Mouse (Mus musculus): Measurements from ENCODE around the gene Tcte2. TPM values are rescaled to one million over a fixed set of nuclear protein-coding genes. Genes with fewer than 3 reads are reported as not detected.

Gene Tcte2
- total and polyA plus RNA-seq, 2 experiments from 2014 or later = 10.0 to 26.6 TPM

GRCm38 (mm10) chr17:13744824-13745223 lies 16.8 kb downstream of the Tcte2 start:
- Histone ChIP-seq H3K9ac (replicated peaks; ENCODE audit: low read length, poor library complexity, severe bottlenecking) (no peak overlapping the region), H3K4me1 (ENCODE audit: insufficient read depth, low read length) (peaks cover 7% of the 10 kb centered on the region; the same call in 1 of the 2 replicates), H3K4me3 (ENCODE audit: low read depth, low read length) (no peak overlapping the region), H3K36me3 (ENCODE audit: insufficient read depth, low read length) (no peaks in the 10 kb centered on the region), H3K27ac (ENCODE audit: low read depth, low read length) (no peak overlapping the region), H3K4me2 (ENCODE audit: low read depth, low read length, poor library complexity, severe bottlenecking) (no peak overlapping the region), H3K9me3 (ENCODE audit: low read length) (no peaks in the 10 kb centered on the region), H3K27me3 (ENCODE audit: insufficient read depth, low read length) (no peaks in the 10 kb centered on the region)
- WGBS = 44% methylated on average over 4 of the region's 4 CpGs
- no peak for ATAC-seq (ENCODE audit: low FRiP score)
- DNase-seq (ENCODE audit: low spot score) = peak; percentile 70
- no peak for TF ChIP-seq CTCF (IDR thresholded peaks at IDR 0.05)

DNA sequence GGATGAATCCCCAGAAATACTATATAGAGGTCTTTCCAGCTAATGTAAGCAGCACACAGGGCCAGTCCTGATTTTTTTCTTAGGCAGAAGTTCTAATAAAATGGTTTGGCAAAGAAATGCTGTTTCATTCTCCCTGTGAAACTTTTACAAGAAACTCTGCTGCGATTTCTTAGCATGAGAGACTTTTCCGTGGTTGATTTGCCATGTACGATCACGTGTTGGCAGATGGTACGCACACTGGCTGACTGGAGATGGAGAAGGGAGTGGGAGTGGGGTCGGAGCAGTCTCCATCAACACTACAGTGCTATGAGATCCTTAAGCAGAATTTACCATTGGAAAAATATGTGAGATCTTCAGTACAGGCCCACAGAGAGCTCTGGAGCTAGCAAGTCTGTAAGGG lies 17.4 kb downstream of the Tcte2 start:
- DNase-seq (ENCODE audit: low spot score) (no peak), ATAC-seq (ENCODE audit: low FRiP score) (no peak)
- no peak overlapping the region for H3K4me3 ChIP-seq (ENCODE audit: low read depth, low read length)
- no peaks in the 10 kb centered on the region for H3K9me3 ChIP-seq (ENCODE audit: low read length)
- H3K4me2 ChIP-seq (ENCODE audit: low read depth, low read length, poor library complexity, severe bottlenecking) = no peak overlapping the region
- 80% methylated on average over 6 of the region's 6 CpGs for WGBS
- TF ChIP-seq CTCF (IDR thresholded peaks at IDR 0.05) = no peak
- peaks cover 7% of the 10 kb centered on the region; the same call in 1 of the 2 replicates for H3K4me1 ChIP-seq (ENCODE audit: insufficient read depth, low read length)
- no peak overlapping the region for H3K9ac ChIP-seq (replicated peaks; ENCODE audit: low read length, poor library complexity, severe bottlenecking)
- H3K36me3 ChIP-seq (ENCODE audit: insufficient read depth, low read length) = no peaks in the 10 kb centered on the region
- H3K27ac ChIP-seq (ENCODE audit: low read depth, low read length) = no peak overlapping the region
- H3K27me3 ChIP-seq (ENCODE audit: insufficient read depth, low read length) = no peaks in the 10 kb centered on the region

- Histone ChIP-seq H3K9me3 (ENCODE audit: low read length) (no peaks in the 10 kb centered on the region), H3K4me2 (ENCODE audit: low read depth, low read length, poor library complexity, severe bottlenecking) (no peak overlapping the region), H3K9ac (replicated peaks; ENCODE audit: low read length, poor library complexity, severe bottlenecking) (no peak overlapping the region), H3K36me3 (ENCODE audit: insufficient read depth, low read length) (no peaks in the 10 kb centered on the region), H3K27ac (ENCODE audit: low read depth, low read length) (0 out of 2 replicates have a peak overlapping the region, but pooled peaks have one; percentile 3), H3K27me3 (ENCODE audit: insufficient read depth, low read length) (no peaks in the 10 kb centered on the region), H3K4me3 (ENCODE audit: low read depth, low read length) (no peak overlapping the region), H3K4me1 (ENCODE audit: insufficient read depth, low read length) (peaks cover 7% of the 10 kb centered on the region; the same call in 1 of the 2 replicates)
- TF ChIP-seq CTCF (IDR thresholded peaks at IDR 0.05) = no peak
- no peak for DNase-seq (ENCODE audit: low spot score)
- 51% methylated on average over 5 of the region's 5 CpGs for WGBS
- no peak for ATAC-seq (ENCODE audit: low FRiP score)
Observed at GRCm38 (mm10) chr17:13743709-13744079, 17.9 kb downstream of the Tcte2 start.

GRCm38 (mm10) chr17:13742941-13743708 lies 18.5 kb downstream of the Tcte2 start:
- no peak overlapping the region for H3K9ac ChIP-seq (replicated peaks; ENCODE audit: low read length, poor library complexity, severe bottlenecking)
- WGBS = 52% methylated on average over 7 of the region's 7 CpGs
- H3K4me1 ChIP-seq (ENCODE audit: insufficient read depth, low read length) = peaks cover 7% of the 10 kb centered on the region; the same call in 1 of the 2 replicates
- no peak overlapping the region for H3K4me3 ChIP-seq (ENCODE audit: low read depth, low read length)
- H3K27me3 ChIP-seq (ENCODE audit: insufficient read depth, low read length) = no peaks in the 10 kb centered on the region
- DNase-seq (ENCODE audit: low spot score) = no peak
- H3K4me2 ChIP-seq (ENCODE audit: low read depth, low read length, poor library complexity, severe bottlenecking) = no peak overlapping the region
- no peak for ATAC-seq (ENCODE audit: low FRiP score)
- no peaks in the 10 kb centered on the region for H3K9me3 ChIP-seq (ENCODE audit: low read length)
- H3K27ac ChIP-seq (ENCODE audit: low read depth, low read length) = peak overlapping the region; percentile 3; the same call in 1 of the 2 replicates
- no peak for TF ChIP-seq CTCF (IDR thresholded peaks at IDR 0.05)
- no peaks in the 10 kb centered on the region for H3K36me3 ChIP-seq (ENCODE audit: insufficient read depth, low read length)

- no peak for TF ChIP-seq CTCF (IDR thresholded peaks at IDR 0.05)
- H3K4me1 ChIP-seq (ENCODE audit: insufficient read depth, low read length) = peaks cover 7% of the 10 kb centered on the region; the same call in 1 of the 2 replicates
- no peak for DNase-seq (ENCODE audit: low spot score)
- 60% methylated on average over 2 of the region's 2 CpGs for WGBS
- no peak overlapping the region for H3K4me3 ChIP-seq (ENCODE audit: low read depth, low read length)
- H3K27me3 ChIP-seq (ENCODE audit: insufficient read depth, low read length) = no peaks in the 10 kb centered on the region
- no peak overlapping the region for H3K4me2 ChIP-seq (ENCODE audit: low read depth, low read length, poor library complexity, severe bottlenecking)
- no peak overlapping the region for H3K27ac ChIP-seq (ENCODE audit: low read depth, low read length)
- ATAC-seq (ENCODE audit: low FRiP score) = no peak
- no peaks in the 10 kb centered on the region for H3K9me3 ChIP-seq (ENCODE audit: low read length)
- H3K36me3 ChIP-seq (ENCODE audit: insufficient read depth, low read length) = no peaks in the 10 kb centered on the region
- no peak overlapping the region for H3K9ac ChIP-seq (replicated peaks; ENCODE audit: low read length, poor library complexity, severe bottlenecking)
Observed at GRCm38 (mm10) chr17:13742334-13742733, 19.3 kb downstream of the Tcte2 start.

- Histone ChIP-seq H3K4me3 (ENCODE audit: low read depth, low read length) (no peak overlapping the region), H3K36me3 (ENCODE audit: insufficient read depth, low read length) (no peaks in the 10 kb centered on the region), H3K27me3 (ENCODE audit: insufficient read depth, low read length) (no peaks in the 10 kb centered on the region), H3K9ac (replicated peaks; ENCODE audit: low read length, poor library complexity, severe bottlenecking) (no peak overlapping the region), H3K27ac (ENCODE audit: low read depth, low read length) (no peak overlapping the region), H3K4me2 (ENCODE audit: low read depth, low read length, poor library complexity, severe bottlenecking) (no peak overlapping the region), H3K4me1 (ENCODE audit: insufficient read depth, low read length) (peaks cover 7% of the 10 kb centered on the region; the same call in 1 of the 2 replicates), H3K9me3 (ENCODE audit: low read length) (no peaks in the 10 kb centered on the region)
- no peak for TF ChIP-seq CTCF (IDR thresholded peaks at IDR 0.05)
- 85% methylated on average over 7 of the region's 7 CpGs for WGBS
- no peak for ATAC-seq (ENCODE audit: low FRiP score)
- no peak for DNase-seq (ENCODE audit: low spot score)
Observed at GRCm38 (mm10) chr17:13741611-13742010, 20.0 kb downstream of the Tcte2 start.
